In the genomic region with DNA sequence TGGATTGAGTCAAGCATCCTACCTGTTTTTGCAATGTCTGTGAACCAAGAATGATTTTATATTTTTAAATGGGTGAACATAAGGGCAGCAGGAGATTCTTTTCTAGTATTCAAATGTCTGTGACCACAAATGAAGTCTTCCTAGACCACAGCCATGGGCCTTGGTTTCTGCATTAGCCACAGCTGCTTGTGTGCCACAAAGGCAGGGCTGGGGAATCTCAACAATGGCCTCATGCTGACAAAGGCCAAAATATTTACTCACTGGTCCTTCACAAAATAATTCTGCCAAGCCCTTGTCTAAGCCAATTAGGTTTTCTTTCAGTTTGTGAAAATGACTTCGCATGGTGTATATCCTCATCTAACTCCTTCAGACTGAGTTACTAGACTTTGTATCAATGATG, we compare ENCODE assay signal across 19 mouse cellular contexts.
DNase-seq lines count a peak whose midpoint lies in the region; ATAC-seq and TF ChIP-seq lines count a peak whose summit lies in the region.
"Had no signal": no experiment of that assay in that cellular context is flagged by ENCODE, and none has a peak within 500 bp of the region (broad histone marks: within the 10 kb centered on the region; RNA-seq: fewer than 3 reads in every experiment).

No protein-coding gene starts in this region.

- dilution Hi-C loops in CH12.LX (cut with MboI; ENCODE audit: extremely low pct_ligation_motif_present, extremely low pct_unique_long_range_greater_than_20kb, low sequenced_read_pairs), result no loop called here

- no peak for TF ChIP-seq EP300 in CH12.LX (IDR thresholded peaks at IDR 0.05; ENCODE audit: low read length)
- no peak for TF ChIP-seq EP300 in MEL (IDR thresholded peaks at IDR 0.05; ENCODE audit: low read depth in 1 of 2, low read length in 2 of 2)

- H3K4me3 ChIP-seq in CH12.LX (replicated peaks in 1 of 3; ENCODE audit: low read depth in 2 of 3, low read length in 2 of 3, poor library complexity in 1 of 3) (no peak overlapping the region), MEL (ENCODE audit: control insufficient read depth in 1 of 2, insufficient read depth in 1 of 2, low read depth in 2 of 2, low read length in 2 of 2) (no peak overlapping the region), myocyte (no peak overlapping the region)
- no peak overlapping the region for H3K4me3 ChIP-seq in kidney, embryonic 16.5 days (ENCODE audit: low read length)
- H3K4me3 ChIP-seq: embryonic facial prominence, embryonic 13.5 days had no signal

- H3K79me2 ChIP-seq in CH12.LX (replicated peaks; ENCODE audit: control insufficient read depth, extremely low read depth, insufficient read depth, poor library complexity, severe bottlenecking) (no peaks in the 10 kb centered on the region), MEL (ENCODE audit: control insufficient read depth, insufficient read depth, low read length, poor library complexity) (no peaks in the 10 kb centered on the region), myocyte (ENCODE audit: control insufficient read depth, insufficient read depth) (no peaks in the 10 kb centered on the region)

- TF ChIP-seq RAD21 in CH12.LX (IDR thresholded peaks at IDR 0.05; ENCODE audit: low read depth, low read length), result no peak
- no peak for TF ChIP-seq RAD21 in MEL (IDR thresholded peaks at IDR 0.05; ENCODE audit: low read depth, low read length)

- TF ChIP-seq CTCF in CH12.LX (conservative IDR thresholded peaks at IDR 0.05 in 1 of 2, IDR thresholded peaks at IDR 0.05 in 1 of 2; ENCODE audit: low read depth in 2 of 2, low read length in 2 of 2) (no peak), MEL (IDR thresholded peaks at IDR 0.05 in 2 of 3, conservative IDR thresholded peaks at IDR 0.05 in 1 of 3; ENCODE audit: control insufficient read depth in 1 of 3, insufficient read depth in 1 of 3, low read depth in 2 of 3, low read length in 3 of 3, poor library complexity in 1 of 3, severe bottlenecking in 1 of 3) (no peak)

- no peak overlapping the region for H3K9ac ChIP-seq in CH12.LX (ENCODE audit: insufficient read depth, low read depth)
- no peak overlapping the region for H3K9ac ChIP-seq in MEL (ENCODE audit: control insufficient read depth, low read depth, low read length, poor library complexity, severe bottlenecking)
- H3K9ac ChIP-seq in kidney, embryonic 16.5 days (replicated peaks; ENCODE audit: low read length), result no peak overlapping the region
- H3K9ac ChIP-seq: embryonic facial prominence, embryonic 13.5 days had no signal

- in situ Hi-C loops in CH12.LX (cut with MboI; ENCODE audit: low pct_ligation_motif_present, low pct_unique_long_range_greater_than_20kb, low sequenced_read_pairs), result no loop called here

- H3ac ChIP-seq in myocyte (ENCODE audit: control insufficient read depth, insufficient read length), result no peak overlapping the region

- H3K4me2 ChIP-seq in CH12.LX (ENCODE audit: insufficient read depth, low read depth, poor library complexity, severe bottlenecking), result no peak overlapping the region
- H3K4me2 ChIP-seq in myocyte (ENCODE audit: low read depth), result no peak overlapping the region
- no peak overlapping the region for H3K4me2 ChIP-seq in kidney, embryonic 16.5 days (replicated peaks; ENCODE audit: low read depth, low read length)
- H3K4me2 ChIP-seq: embryonic facial prominence, embryonic 13.5 days had no signal

- H3K27ac ChIP-seq in CH12.LX (ENCODE audit: insufficient read depth, low read depth) (no peak overlapping the region), MEL (ENCODE audit: control insufficient read depth, low read depth, low read length) (peak overlapping the region; percentile 23; the same call in 1 of the 2 replicates)
- no peak overlapping the region for H3K27ac ChIP-seq in kidney, embryonic 16.5 days (ENCODE audit: low read length)
- H3K27ac ChIP-seq: embryonic facial prominence, embryonic 13.5 days had no signal

- no peak for ATAC-seq in kidney, embryonic 16.5 days (ENCODE audit: low FRiP score, low TSS enrichment)
- ATAC-seq: activated CD4-positive, CD25-positive, alpha-beta regulatory T cell, adult 4 months; forebrain, embryonic 14.5 days; forebrain, embryonic 16.5 days; Patski had no signal

- TF ChIP-seq POLR2A in CH12.LX (IDR thresholded peaks at IDR 0.05; ENCODE audit: low read depth, low read length), result no peak
- no peak for TF ChIP-seq POLR2A in MEL (IDR thresholded peaks at IDR 0.05; ENCODE audit: control insufficient read depth in 1 of 2, insufficient read depth in 1 of 2, low read depth in 1 of 2, low read length in 2 of 2, poor library complexity in 1 of 2)
- TF ChIP-seq POLR2A in myocyte (IDR thresholded peaks at IDR 0.05; ENCODE audit: insufficient read length, low read depth), result no peak

- no peaks in the 10 kb centered on the region for H3K36me3 ChIP-seq in CH12.LX (replicated peaks in 1 of 2; ENCODE audit: control insufficient read depth in 1 of 2, insufficient read depth in 1 of 2, low read length in 1 of 2)
- peaks cover 0 to 9% of the 10 kb centered on the region in 2 experiments; a peak in 2 of 4 replicates for H3K36me3 ChIP-seq in MEL (ENCODE audit: control insufficient read depth in 1 of 2, insufficient read depth in 2 of 2, low read length in 2 of 2)
- H3K36me3 ChIP-seq in myocyte (ENCODE audit: control insufficient read depth, insufficient read depth), result no peaks in the 10 kb centered on the region
- no peaks in the 10 kb centered on the region for H3K36me3 ChIP-seq in kidney, embryonic 16.5 days (ENCODE audit: insufficient read depth, low read length)
- H3K36me3 ChIP-seq: embryonic facial prominence, embryonic 13.5 days; G1E had no signal

- DNase-seq in CH12.LX (ENCODE audit: extremely low read depth) (peak; percentile 5), MEL (ENCODE audit: low read depth, low spot score) (no peak)
- DNase-seq in right cerebral cortex, postnatal 36 days (ENCODE audit: low spot score in 2 of 2), result no peak
- DNase-seq: adrenal gland, adult 8-10 months; adrenal gland, postnatal 14 days; adrenal gland, postnatal 36 days; cerebellum, adult 11-12 months; cerebellum, adult 2 months; cerebellum, adult 9-10 months; cerebellum, postnatal 10 days; cerebellum, postnatal 25 days had no signal

- H3K9me3 ChIP-seq in CH12.LX (replicated peaks; ENCODE audit: low read length) (no peaks in the 10 kb centered on the region), MEL (replicated peaks; ENCODE audit: insufficient read depth, low read length) (no peaks in the 10 kb centered on the region)
- H3K9me3 ChIP-seq in kidney, embryonic 16.5 days (ENCODE audit: low read length), result no peaks in the 10 kb centered on the region
- H3K9me3 ChIP-seq: embryonic facial prominence, embryonic 13.5 days had no signal

- H3K27me3 ChIP-seq in CH12.LX (replicated peaks) (no peaks in the 10 kb centered on the region), MEL (ENCODE audit: control insufficient read depth in 1 of 2, insufficient read depth in 2 of 2, low read length in 2 of 2) (no peaks in the 10 kb centered on the region), myocyte (ENCODE audit: control insufficient read depth, insufficient read depth, insufficient read length) (no peaks in the 10 kb centered on the region)
- no peaks in the 10 kb centered on the region for H3K27me3 ChIP-seq in kidney, embryonic 16.5 days (ENCODE audit: insufficient read depth, low read length)
- H3K27me3 ChIP-seq: embryonic facial prominence, embryonic 13.5 days; Patski had no signal

- 97% methylated on average over 1 of the region's 1 CpGs for WGBS in kidney, embryonic 16.5 days

- 0 out of 4 replicates have a peak, but pooled peaks cover 0 to 4% of the 10 kb centered on the region in 2 experiments for H3K4me1 ChIP-seq in CH12.LX (ENCODE audit: control insufficient read depth in 1 of 2, insufficient read depth in 2 of 2)
- H3K4me1 ChIP-seq in MEL (ENCODE audit: control insufficient read depth in 1 of 2, insufficient read depth in 2 of 2, low read length in 2 of 2), result peaks cover 4 to 14% of the 10 kb centered on the region in 2 experiments; a peak in 1 of 4 replicates
- no peaks in the 10 kb centered on the region for H3K4me1 ChIP-seq in kidney, embryonic 16.5 days (ENCODE audit: insufficient read depth, low read length)

TF ChIP-seq in CH12.LX, 34 proteins besides CTCF, POLR2A, EP300 and RAD21:
- TF ChIP-seq ZKSCAN1 (IDR thresholded peaks at IDR 0.05; ENCODE audit: borderline replicate concordance, low read depth, low read length) (no peak), CHD1 (IDR thresholded peaks at IDR 0.05; ENCODE audit: low read depth, low read length) (no peak), ZC3H11A (IDR thresholded peaks at IDR 0.05; ENCODE audit: low read depth, low read length) (no peak), CHD2 (IDR thresholded peaks at IDR 0.05; ENCODE audit: low read length) (no peak), JUN (IDR thresholded peaks at IDR 0.05; ENCODE audit: insufficient read depth, low read depth, low read length) (no peak), HCFC1 (IDR thresholded peaks at IDR 0.05; ENCODE audit: low read depth, low read length) (no peak), MYC (IDR thresholded peaks at IDR 0.05; ENCODE audit: low read depth, low read length) (no peak)

TF ChIP-seq in MEL, 35 proteins besides CTCF, POLR2A, EP300 and RAD21 (continues in another document):
- TF ChIP-seq MAX (IDR thresholded peaks at IDR 0.05; ENCODE audit: low read length) (no peak), POLR2AphosphoS5 (IDR thresholded peaks at IDR 0.05; ENCODE audit: borderline replicate concordance, low read depth, low read length) (no peak), MEF2A (IDR thresholded peaks at IDR 0.05; ENCODE audit: extremely low read depth, insufficient replicate concordance, low read depth, low read length, poor library complexity, severe bottlenecking) (no peak), USF2 (IDR thresholded peaks at IDR 0.05; ENCODE audit: borderline replicate concordance in 1 of 2, insufficient read depth in 1 of 2, low read depth in 1 of 2, low read length in 2 of 2) (no peak), ETS1 (IDR thresholded peaks at IDR 0.05; ENCODE audit: low read depth, low read length) (no peak), ZMIZ1 (IDR thresholded peaks at IDR 0.05; ENCODE audit: low read depth, low read length) (no peak), USF1 (IDR thresholded peaks at IDR 0.05; ENCODE audit: low read depth, low read length) (no peak), ZC3H11A (IDR thresholded peaks at IDR 0.05; ENCODE audit: low read depth, low read length) (no peak)

TF ChIP-seq in myocyte, 11 proteins besides CTCF, POLR2A, EP300 and RAD21 (continues in another document):
- TF ChIP-seq MYOG (IDR thresholded peaks at IDR 0.05; ENCODE audit: control insufficient read depth in 1 of 3, insufficient read depth in 1 of 3, insufficient read length in 2 of 3, low read depth in 2 of 3), result peak in 1 of 3 experiments; percentile 71
- TF ChIP-seq E2F4 (IDR thresholded peaks at IDR 0.05; ENCODE audit: insufficient read depth), result no peak
- TF ChIP-seq TCF3 (IDR thresholded peaks at IDR 0.05; ENCODE audit: insufficient read length, low read depth), result no peak
- TF ChIP-seq USF1 (IDR thresholded peaks at IDR 0.05; ENCODE audit: low read depth), result no peak
- peak in 2 of 3 experiments; percentile 33 to 67 for TF ChIP-seq MYOD1 (IDR thresholded peaks at IDR 0.05; ENCODE audit: control insufficient read depth in 1 of 3, insufficient read length in 2 of 3, low read depth in 2 of 3)
- no peak for TF ChIP-seq MAX (IDR thresholded peaks at IDR 0.05; ENCODE audit: low read depth)
- no peak for TF ChIP-seq POLR2AphosphoS2 (IDR thresholded peaks at IDR 0.05; ENCODE audit: insufficient read length, low read depth)
- no peak for TF ChIP-seq TCF12 (IDR thresholded peaks at IDR 0.05; ENCODE audit: insufficient read depth, poor library complexity, severe bottlenecking)
